Mouse (Mus musculus) liver, embryonic 14.5 days (tissue): Measurements from ENCODE around the gene Mb. TPM values are rescaled to one million over a fixed set of nuclear protein-coding genes. Genes with fewer than 3 reads are reported as not detected.
A peak's percentile ranks its signal among the peaks of the same experiment; 100 is the strongest.

ENCODE experiments used
- ATAC-seq: fragments of 200-750 bp; cut with Nextera tagmentation; 2 replicates; pipeline ENCODE4 v1.8.0; 2017; ENCODE audit warnings: moderate number of reproducible peaks, mild to moderate bottlenecking, moderate library complexity; ENCODE audit not compliant: insufficient read depth
- DNase-seq, 3 experiments: peaks; one replicate each; pipeline ENCODE4 v3.0.0-alpha.2; 2012 to 2013; ENCODE audit warnings: low read depth in 3 of 3, low spot score in 3 of 3
- H3K27ac ChIP-seq: fragments of 300-500 bp; sonication (generic); 2 replicates; pipeline ENCODE4 v1.5.1; 2014; ENCODE audit warnings: moderate library complexity, mild to moderate bottlenecking, control low read depth, inconsistent platforms
- H3K27me3 ChIP-seq: fragments of 300-500 bp; sonication (generic); 2 replicates; pipeline ENCODE4 v1.6.1; 2014; ENCODE audit warnings: mild to moderate bottlenecking, low read length, moderate library complexity; ENCODE audit not compliant: control insufficient read depth, insufficient read depth
- H3K36me3 ChIP-seq: fragments of 300-500 bp; sonication (generic); replicated peaks from 2 replicates; pipeline ENCODE4 v1.6.1; 2014; ENCODE audit warnings: low read depth; ENCODE audit not compliant: control insufficient read depth, insufficient read depth
- H3K4me1 ChIP-seq, 2 experiments: fragments of 200-500 bp in 1 of 2; fragments of 300-500 bp in 1 of 2; sonication (generic) in 1 of 2; replicated peaks; 2 replicates each; pipeline ENCODE4 v1.6.1; 2012 to 2014; ENCODE audit warnings: antibody characterized with exemption in 1 of 2, inconsistent platforms in 1 of 2, low read length in 1 of 2; ENCODE audit not compliant: control insufficient read depth in 2 of 2, insufficient read depth in 2 of 2
- H3K4me2 ChIP-seq: fragments of 300-500 bp; sonication (generic); 2 replicates; pipeline ENCODE4 v1.6.1; 2014; ENCODE audit warnings: low read depth, mild to moderate bottlenecking, control low read depth, moderate library complexity
- H3K4me3 ChIP-seq, 2 experiments: fragments of 200-500 bp in 1 of 2; fragments of 300-500 bp in 1 of 2; sonication (generic) in 1 of 2; 2 replicates each; pipeline ENCODE4 v1.5.1; 2012 to 2014; ENCODE audit warnings: low read depth in 2 of 2, low read length in 2 of 2, mild to moderate bottlenecking in 2 of 2, control low read depth in 1 of 2, inconsistent platforms in 1 of 2, moderate library complexity in 1 of 2; ENCODE audit not compliant: insufficient read depth in 1 of 2
- H3K9ac ChIP-seq: fragments of 300-500 bp; sonication (generic); replicated peaks from 2 replicates; pipeline ENCODE4 v1.6.1; 2014; ENCODE audit warnings: mild to moderate bottlenecking, control low read depth, moderate library complexity
- H3K9me3 ChIP-seq: fragments of 300-500 bp; sonication (generic); 2 replicates; pipeline ENCODE4 v1.6.1; 2016; ENCODE audit warnings: low read length, mixed read lengths; ENCODE audit not compliant: control insufficient read depth
- CTCF ChIP-seq: IDR thresholded peaks from 2 replicates; pipeline ENCODE4 v1.5.1; 2016; ENCODE audit warnings: antibody characterized with exemption, low read depth, control low read depth
- EP300 ChIP-seq: IDR thresholded peaks from 2 replicates; pipeline ENCODE4 v1.6.1; 2016; ENCODE audit warnings: antibody characterized with exemption, low read depth
- WGBS: fragments of 180-500 bp; shearing (Covaris S2); extraction: QIAGEN DNeasy Blood & Tissue Kit; methylation state at CpG from one replicate; pipeline ENCODE4 v1.1.7; 2014; ENCODE audit not compliant: insufficient replicate concordance; 5-methylcytosine and 5-hydroxymethylcytosine counted together
- polyA plus RNA-seq, 2 experiments: library from polyadenylated mRNA; depleted of rRNA in 1 of 2; stranded (reverse) in 1 of 2; unstranded in 1 of 2; fragments of >200 nt; fragmentation: Nextera tagmentation in 1 of 2; extraction: Ambion mirVana in 1 of 2; gene quantifications; 2 replicates each; pipeline versions ENCODE4 v1.2.1 to v1.2.3; 2012 to 2014

Gene Mb
- polyA plus RNA-seq, 2 experiments: 0.04 TPM; not detected in 1

- H3K36me3 ChIP-seq: no peaks in the 10 kb centered on the region
- no peak for DNase-seq
- H3K4me2 ChIP-seq: no peak overlapping the region
- ATAC-seq: no peak
- no peak overlapping the region for H3K9ac ChIP-seq
- no peaks in the 10 kb centered on the region for H3K9me3 ChIP-seq
- H3K27me3 ChIP-seq: no peaks in the 10 kb centered on the region
- no peak overlapping the region for H3K27ac ChIP-seq
- WGBS: 45% methylated on average over 2 of the region's 2 CpGs
- H3K4me1 ChIP-seq: no peaks in the 10 kb centered on the region
- H3K4me3 ChIP-seq: no peak overlapping the region
- TF ChIP-seq CTCF: no peak
- TF ChIP-seq EP300: no peak
Observed at GRCm38 (mm10) chr15:76998048-76998447, 52.4 kb downstream of the Mb start.

GRCm38 (mm10) chr15:76994413-76994812 is 56.1 kb downstream of the Mb start:
- 55% methylated on average over 3 of the region's 3 CpGs for WGBS
- Histone ChIP-seq H3K36me3 (no peaks in the 10 kb centered on the region), H3K4me2 (no peak overlapping the region), H3K4me3 (no peak overlapping the region), H3K4me1 (no peaks in the 10 kb centered on the region), H3K9me3 (no peaks in the 10 kb centered on the region), H3K27ac (no peak overlapping the region), H3K9ac (no peak overlapping the region), H3K27me3 (no peaks in the 10 kb centered on the region)
- ATAC-seq (no peak), DNase-seq (no peak)
- TF ChIP-seq EP300 (no peak), CTCF (no peak)

GRCm38 (mm10) chr15:76987542-76988094 is 62.9 kb downstream of the Mb start:
- H3K4me3 ChIP-seq: peak overlapping the region; percentile 35 to 59
- H3K27me3 ChIP-seq: no peaks in the 10 kb centered on the region
- H3K9me3 ChIP-seq: no peaks in the 10 kb centered on the region
- H3K9ac ChIP-seq: no peak overlapping the region
- 11% methylated on average over 21 of the region's 21 CpGs for WGBS
- peak overlapping the region; percentile 43 for H3K4me2 ChIP-seq
- ATAC-seq: no peak
- no peaks in the 10 kb centered on the region for H3K4me1 ChIP-seq
- no peaks in the 10 kb centered on the region for H3K36me3 ChIP-seq
- DNase-seq: no peak
- H3K27ac ChIP-seq: no peak overlapping the region
- TF ChIP-seq CTCF (no peak), EP300 (no peak)

GRCm38 (mm10) chr15:76987137-76987536 is 63.3 kb downstream of the Mb start:
- DNase-seq (no peak), ATAC-seq (no peak)
- Histone ChIP-seq H3K4me3 (peak overlapping the region; percentile 35 to 59), H3K9me3 (no peaks in the 10 kb centered on the region), H3K4me1 (no peaks in the 10 kb centered on the region), H3K27me3 (no peaks in the 10 kb centered on the region), H3K36me3 (no peaks in the 10 kb centered on the region), H3K9ac (no peak overlapping the region), H3K4me2 (peak overlapping the region; percentile 43), H3K27ac (no peak overlapping the region)
- 14% methylated on average over 11 of the region's 11 CpGs for WGBS
- TF ChIP-seq EP300 (no peak), CTCF (no peak)

- Histone ChIP-seq H3K36me3 (no peaks in the 10 kb centered on the region), H3K27ac (no peak overlapping the region), H3K9ac (no peak overlapping the region), H3K4me1 (no peaks in the 10 kb centered on the region), H3K4me2 (no peak overlapping the region), H3K27me3 (no peaks in the 10 kb centered on the region), H3K9me3 (no peaks in the 10 kb centered on the region), H3K4me3 (no peak overlapping the region)
- WGBS: 39% methylated on average over 3 of the region's 3 CpGs
- TF ChIP-seq EP300: no peak
- DNase-seq (no peak), ATAC-seq (no peak)
Observed at GRCm38 (mm10) chr15:76982745-76983144, 67.7 kb downstream of the Mb start.
